Mouse (Mus musculus): Measurements from ENCODE around the gene Gimap8.

DNA sequence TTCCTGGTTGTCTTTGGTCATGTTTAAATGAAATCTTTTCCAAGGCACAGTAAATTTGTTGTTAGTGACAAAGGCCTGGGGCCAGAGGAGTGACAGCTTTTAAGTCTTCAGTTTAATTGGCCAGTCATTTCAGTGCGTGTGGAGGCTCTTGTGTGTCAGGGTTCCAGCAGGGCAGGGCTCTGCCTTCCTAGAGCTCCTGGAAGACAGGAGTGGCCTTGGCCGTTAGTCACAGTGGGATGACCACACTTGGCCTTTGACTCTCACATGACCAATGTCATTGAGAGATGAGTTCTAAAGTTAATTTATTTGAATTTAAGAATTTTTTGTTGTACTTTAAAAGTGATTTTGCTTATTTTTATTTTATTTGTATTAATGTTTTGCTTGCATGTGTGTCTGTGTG is 38.9 kb upstream of the Gimap8 start:
- TF ChIP-seq MAX (IDR thresholded peaks at IDR 0.05; ENCODE audit: low read depth) (no peak), POLR2A (IDR thresholded peaks at IDR 0.05; ENCODE audit: insufficient read length, low read depth) (no peak), E2F4 (IDR thresholded peaks at IDR 0.05; ENCODE audit: insufficient read depth) (no peak), USF1 (IDR thresholded peaks at IDR 0.05; ENCODE audit: low read depth) (no peak), SRF (IDR thresholded peaks at IDR 0.05; ENCODE audit: control insufficient read depth, insufficient read length, low read depth) (no peak), TCF12 (IDR thresholded peaks at IDR 0.05; ENCODE audit: insufficient read depth, poor library complexity, severe bottlenecking) (no peak)
